Mouse (Mus musculus) kidney, adult 2 months (tissue): ENCODE results near the gene Extl1.

Experiments used
- CTCF ChIP-seq: fragments of 200-500 bp; conservative IDR thresholded peaks from 2 replicates; pipeline ENCODE4 v1.5.1; 2011; ENCODE audit warnings: low read depth, mild to moderate bottlenecking, control low read depth, low read length, moderate library complexity, mixed read lengths; ENCODE audit not compliant: insufficient read depth, insufficient read length
- POLR2A ChIP-seq: fragments of 200-500 bp; IDR thresholded peaks from one replicate; pipeline ENCODE4 v1.6.1; 2011; ENCODE audit warnings: low read depth, low read length, control low read depth

- TF ChIP-seq CTCF (no peak), POLR2A (no peak)
Observed at GRCm38 (mm10) chr4:134365280-134365679, 18.4 kb downstream of the Extl1 start.
